Mouse (Mus musculus) kidney, postnatal 14 days (tissue): Measurements from ENCODE around the gene Hist2h3c1.
A peak's percentile ranks its signal among the peaks of the same experiment; 100 is the strongest.
"Not testable (repeated sequence)": the region's sequence is repeated elsewhere in the genome, so short reads cannot be mapped to it uniquely, and the experiment has no call there.

Source experiments
- DNase-seq: peaks from one replicate; pipeline ENCODE4 v3.0.0; 2022; ENCODE audit warnings: mixed read lengths

Gene Hist2h3c1

DNA sequence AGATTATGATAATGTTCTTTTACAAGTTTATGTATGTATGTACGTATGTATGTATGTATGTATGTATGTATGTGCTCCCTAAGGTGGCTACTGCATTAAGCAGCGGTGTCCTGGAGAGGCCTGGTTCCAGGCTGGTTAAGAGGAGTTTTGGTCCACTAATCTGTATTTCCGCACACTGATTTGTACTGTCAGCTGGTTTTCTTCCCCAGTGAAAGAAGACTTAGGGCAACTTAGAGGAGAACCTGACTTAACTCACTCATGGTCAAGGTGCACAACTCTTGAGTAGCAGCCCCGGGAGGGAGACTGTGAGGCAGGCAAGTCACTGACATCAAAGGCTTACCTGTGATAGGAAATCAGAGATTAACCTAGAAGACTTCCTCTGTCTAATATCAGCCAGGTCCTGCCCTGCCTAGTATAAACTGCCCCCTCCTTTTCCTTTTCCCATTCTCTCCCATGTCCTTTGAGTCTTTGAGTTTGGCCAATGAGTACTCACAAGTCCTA, 9.6 kb upstream of the Hist2h3c1 start:
- DNase-seq, result no peak

DNA sequence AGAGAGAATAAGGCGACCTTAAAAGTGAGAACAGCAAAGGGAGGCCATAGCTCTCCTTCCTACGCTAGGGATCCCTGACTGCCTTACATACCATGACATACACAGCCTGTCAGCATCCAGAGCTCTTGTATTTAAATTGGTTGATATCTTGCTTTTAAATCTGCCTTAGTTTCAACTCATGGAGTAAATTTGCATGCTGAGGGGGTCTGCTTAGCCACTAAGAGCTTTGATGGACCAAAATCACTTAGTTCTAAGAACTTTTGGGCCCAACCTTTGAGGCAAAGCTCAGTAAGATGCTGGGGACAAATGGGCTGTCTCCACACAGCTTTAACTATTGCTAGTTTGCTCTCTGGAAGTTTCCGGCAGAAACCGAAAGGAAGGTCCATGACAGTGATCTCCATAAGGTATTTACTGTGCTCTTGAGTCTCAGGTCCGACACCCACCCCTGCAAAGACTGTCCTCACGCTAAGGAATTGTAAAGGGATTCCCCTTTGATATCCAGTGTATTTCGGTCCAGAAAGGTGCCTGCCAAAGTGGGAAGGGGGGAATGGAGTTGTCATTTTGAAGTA, 9.1 kb upstream of the Hist2h3c1 start:
- no peak for DNase-seq

GRCm38 (mm10) chr3:96237904-96238511, 8.5 kb upstream of the Hist2h3c1 start:
- DNase-seq, result no peak

DNA sequence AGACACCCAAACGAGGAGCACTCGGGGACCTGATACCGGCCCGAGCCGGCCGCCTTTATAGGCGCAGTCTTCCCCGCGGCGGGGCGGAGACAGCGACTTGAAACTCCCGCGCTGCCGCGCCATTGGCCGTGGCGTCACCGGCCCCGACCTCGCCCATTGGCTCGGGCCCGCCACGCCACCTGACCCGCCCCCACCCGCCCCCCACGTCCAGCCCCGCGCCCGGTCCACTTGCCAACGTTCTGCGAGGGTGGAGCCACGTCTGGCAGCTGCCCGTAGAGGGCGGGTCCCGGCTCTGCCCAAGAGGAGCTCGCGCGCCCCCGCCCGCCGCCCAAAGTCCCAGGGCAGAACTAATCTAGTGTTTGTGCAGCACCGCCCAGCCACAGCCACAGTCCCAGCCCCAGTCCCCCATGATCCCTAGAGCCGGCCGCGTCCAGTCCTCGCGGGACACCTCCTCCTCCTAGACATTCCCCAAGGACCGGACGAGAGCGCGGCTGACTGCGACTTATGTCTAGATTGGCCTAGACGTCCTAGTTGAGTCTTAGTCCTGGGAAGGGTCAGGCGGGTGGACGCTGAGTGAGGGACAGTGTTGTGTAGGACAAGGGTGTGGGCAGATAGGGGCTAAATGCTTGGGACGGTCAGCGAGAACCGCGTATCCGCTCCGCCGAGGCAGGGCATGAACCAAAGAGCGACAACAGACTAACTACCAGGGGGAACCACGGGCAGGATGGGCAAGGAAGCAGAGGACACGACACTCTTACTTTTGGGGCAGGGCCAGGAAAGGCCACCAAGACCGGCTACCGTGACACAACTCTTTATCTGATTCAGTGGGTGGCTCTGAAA, 7.3 kb upstream of the Hist2h3c1 start, which contains the start of gene Hist2h3c2:
TSS of gene Hist2h3c2 (minus strand) at position 174 of the 840 bp plus-strand sequence.
- DNase-seq, result peak; percentile 78

GRCm38 (mm10) chr3:96239949-96240798, 6.3 kb upstream of the Hist2h3c1 start, which contains the start of gene Hist2h2aa2:
Hist2h2aa2 (minus strand) TSS chr3:96240276.
- DNase-seq, result peak; percentile 97

DNA sequence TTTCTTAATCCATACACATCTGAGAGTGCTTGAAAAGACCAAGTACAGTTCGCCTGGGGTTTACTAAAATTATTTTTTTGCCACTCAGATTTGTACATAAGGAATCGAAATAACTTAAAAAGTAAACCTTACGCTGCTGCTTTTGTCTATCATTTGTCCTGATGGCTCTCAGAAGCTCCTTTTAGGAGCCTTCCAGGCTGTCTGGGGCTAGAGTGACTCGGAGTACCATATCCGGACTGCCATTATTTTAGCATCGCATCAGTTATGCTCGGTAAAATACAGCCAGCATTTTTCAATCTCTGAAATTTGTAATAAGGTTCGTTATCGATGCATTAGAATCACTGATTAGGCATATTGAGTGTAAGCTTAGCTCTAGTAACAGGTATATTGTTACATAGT, 5.7 kb upstream of the Hist2h3c1 start:
- no peak for DNase-seq

- DNase-seq, result peak; percentile 21
These were observed 2.4 kb upstream of the Hist2h3c1 start for GRCm38 (mm10) chr3:96243921-96244572.

DNA sequence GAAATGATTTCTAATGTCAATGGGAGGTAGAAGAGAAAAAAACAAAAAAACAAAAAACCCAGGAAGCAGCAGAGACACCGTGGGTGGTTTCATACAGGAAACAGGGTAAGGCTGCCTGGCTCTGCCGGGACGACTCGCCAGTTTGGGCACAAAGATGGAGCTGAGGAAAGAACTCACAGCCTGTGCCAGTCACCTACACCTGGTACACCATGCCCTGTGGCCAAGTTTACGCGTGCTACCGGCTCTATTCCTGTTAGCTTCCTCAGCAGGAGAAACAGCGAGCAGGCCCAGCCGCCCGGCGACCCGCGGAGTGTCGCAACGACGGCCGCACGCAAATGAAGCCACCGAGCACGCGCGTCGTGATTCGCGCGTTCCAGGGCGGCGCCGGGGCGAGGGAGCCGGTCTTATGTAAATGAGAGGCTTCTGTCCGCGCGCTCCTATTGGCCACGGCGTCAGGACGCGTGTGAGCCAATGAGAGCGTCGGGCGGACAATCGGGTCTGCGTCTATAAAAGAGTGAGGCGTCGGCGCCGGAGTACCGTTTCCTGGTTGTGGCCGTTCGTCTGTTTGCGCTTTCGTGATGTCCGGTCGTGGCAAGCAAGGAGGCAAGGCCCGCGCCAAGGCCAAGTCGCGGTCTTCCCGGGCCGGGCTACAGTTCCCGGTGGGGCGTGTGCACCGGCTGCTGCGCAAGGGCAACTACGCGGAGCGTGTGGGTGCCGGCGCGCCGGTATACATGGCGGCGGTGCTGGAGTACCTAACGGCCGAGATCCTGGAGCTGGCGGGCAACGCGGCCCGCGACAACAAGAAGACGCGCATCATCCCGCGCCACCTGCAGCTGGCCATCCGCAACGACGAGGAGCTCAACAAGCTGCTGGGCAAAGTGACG, 1.2 kb upstream of the Hist2h3c1 start, which contains the start of gene Hist2h2aa1:
TSS of gene Hist2h2aa1 (plus strand) at position 495 of the 884 bp plus-strand sequence.
- peak; percentile 90 for DNase-seq

GRCm38 (mm10) chr3:96246018-96246417, 467 bp upstream of the Hist2h3c1 start:
- not testable (repeated sequence) for DNase-seq

DNA sequence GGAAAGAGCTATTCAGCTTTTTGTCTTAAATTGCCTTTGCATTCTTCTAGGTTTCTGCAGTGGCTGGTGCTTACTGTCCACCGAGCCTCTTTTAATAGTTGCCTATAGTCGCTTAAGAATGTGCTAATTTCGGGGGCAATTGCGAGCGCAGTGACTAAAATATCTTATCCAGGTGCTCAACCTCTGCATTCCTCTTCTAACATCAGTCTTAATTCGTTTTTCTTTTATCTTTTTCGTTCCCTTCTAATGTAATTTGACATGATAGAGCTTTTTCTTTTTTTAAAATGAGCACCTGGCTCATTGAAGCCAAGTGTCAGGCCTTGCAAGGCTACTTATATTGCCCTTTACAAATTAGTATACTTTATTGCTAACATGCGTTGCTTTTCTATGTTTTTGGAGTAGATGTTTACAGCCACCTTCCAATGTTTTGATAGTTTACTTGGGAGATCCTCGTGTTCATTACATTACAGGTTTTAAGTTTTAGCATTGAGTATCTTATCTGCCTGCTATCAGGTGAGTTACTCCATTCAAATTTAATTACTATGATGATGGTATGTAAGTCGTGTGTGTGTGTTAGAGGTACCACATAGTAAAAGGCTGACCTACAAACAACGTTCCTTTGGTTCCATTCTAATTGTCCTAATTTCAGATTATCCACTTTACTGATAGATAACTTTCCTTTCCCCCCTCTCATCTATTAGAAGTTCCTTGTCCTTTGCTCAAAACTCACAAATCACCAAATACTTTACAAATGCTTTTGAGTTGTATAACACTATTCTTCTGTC, 1.1 kb downstream of the Hist2h3c1 start:
- DNase-seq, result no peak

DNA sequence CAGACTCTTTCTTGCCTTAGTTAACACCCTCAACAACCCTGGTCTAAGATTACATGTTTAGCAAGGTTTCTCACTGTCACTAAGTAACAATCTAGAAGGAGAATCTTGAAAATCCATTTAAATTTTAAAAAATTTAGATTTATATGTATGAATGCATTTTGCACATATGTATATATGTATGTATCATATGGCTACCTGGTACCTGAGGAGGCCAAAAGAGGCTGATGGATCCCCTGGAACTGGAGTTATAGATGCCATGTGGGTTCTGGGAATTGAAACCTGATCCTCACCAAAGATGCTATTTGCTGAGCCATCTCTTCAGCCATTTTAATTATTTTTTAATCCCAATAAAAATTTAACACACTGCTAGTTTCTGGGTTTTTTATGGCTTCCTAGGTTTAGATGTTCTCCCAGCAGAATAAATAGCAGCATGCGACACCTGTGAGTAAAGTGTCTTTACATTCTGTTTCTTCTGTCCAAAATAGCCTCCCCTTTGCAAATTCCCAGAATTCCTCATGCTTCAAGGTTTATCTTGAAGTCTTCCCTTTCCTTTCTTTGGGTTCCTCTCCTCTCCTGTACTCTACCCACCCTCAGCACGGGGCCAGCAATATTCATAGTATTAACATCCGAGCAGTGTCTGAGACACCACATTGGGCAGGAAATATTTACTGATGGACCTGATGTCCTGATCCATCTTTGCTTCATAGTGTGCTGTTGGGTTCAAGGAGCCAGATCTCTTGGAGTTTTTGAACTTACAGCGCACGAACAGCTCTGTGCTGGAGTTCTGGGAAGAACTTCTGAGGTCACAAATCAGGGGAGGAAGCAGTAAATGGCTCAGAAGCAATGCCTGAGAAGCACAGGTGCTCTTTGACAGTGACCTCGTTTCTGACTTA, 1.9 kb downstream of the Hist2h3c1 start:
- no peak for DNase-seq

DNA sequence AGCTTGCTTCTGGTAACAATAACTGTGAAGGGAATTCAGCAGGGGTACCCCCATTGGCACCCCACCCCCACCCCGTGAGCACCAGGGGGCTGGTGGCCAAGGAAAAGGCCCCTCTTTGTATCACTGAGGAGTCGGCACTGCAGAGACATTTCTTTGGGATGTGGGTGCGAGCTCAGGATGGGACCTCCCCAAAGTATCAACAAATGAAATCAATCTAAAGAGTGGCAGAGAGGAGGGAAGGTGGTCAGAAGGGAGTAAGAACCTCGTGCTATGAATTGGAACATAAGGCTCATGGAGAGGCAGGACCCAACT, 2.5 kb downstream of the Hist2h3c1 start:
- DNase-seq, result no peak

DNA sequence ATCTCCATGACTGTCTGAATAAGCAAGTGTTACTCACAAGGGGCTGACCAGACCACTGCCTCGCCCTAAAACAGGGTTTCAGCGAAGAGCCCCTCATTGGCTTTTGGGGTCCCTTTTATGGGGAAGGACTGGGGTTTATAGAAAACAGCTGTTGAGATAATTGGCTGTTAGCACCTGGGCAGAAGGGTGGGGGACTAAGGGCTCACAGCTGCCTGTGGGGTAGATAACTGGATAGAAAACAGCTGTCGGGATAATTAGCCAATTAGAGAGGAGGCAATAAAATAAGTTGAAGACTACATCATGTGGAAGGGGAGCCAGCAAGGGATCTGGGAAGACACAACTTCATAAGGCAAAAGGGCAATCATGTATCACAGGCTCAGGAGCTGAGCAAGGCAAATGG, 4.4 kb downstream of the Hist2h3c1 start:
- DNase-seq, result no peak

GRCm38 (mm10) chr3:96251787-96252186, 5.3 kb downstream of the Hist2h3c1 start:
- DNase-seq, result no peak

GRCm38 (mm10) chr3:96254683-96255355, 8.3 kb downstream of the Hist2h3c1 start:
- no peak for DNase-seq

- no peak for DNase-seq
These were observed 9.6 kb downstream of the Hist2h3c1 start for GRCm38 (mm10) chr3:96255926-96256593.

GRCm38 (mm10) chr3:96257190-96257589, 10.7 kb downstream of the Hist2h3c1 start:
- no peak for DNase-seq

- DNase-seq, result no peak
These were observed 13.7 kb downstream of the Hist2h3c1 start for GRCm38 (mm10) chr3:96260220-96260619.
